ENCODE assay signal across 28 mouse cellular contexts in the genomic region with DNA sequence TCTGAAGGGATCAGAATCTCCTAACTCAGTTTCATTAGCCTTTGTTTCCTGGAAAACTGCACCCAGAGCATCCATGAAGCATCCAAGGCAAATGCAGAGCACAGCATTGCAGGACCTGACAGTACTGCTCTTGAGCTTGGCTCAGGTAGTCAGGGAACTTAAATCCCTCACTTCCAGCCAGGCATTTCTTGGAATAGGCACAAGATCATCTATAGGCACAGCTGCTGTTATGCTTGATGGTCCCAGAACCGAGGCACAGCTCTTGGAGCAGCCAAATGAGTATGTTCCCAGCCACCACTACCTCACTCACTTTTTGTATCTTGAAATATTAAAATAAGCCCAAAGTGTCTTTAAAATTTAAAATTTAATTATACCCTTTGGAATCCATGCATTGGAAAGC. TPM values are rescaled to one million over a fixed set of nuclear protein-coding genes. Genes with fewer than 3 reads are reported as not detected.
DNase-seq lines count a peak whose midpoint lies in the region; ATAC-seq and TF ChIP-seq lines count a peak whose summit lies in the region.
"Had no signal": no experiment of that assay in that cellular context is flagged by ENCODE, and none has a peak within 500 bp of the region (broad histone marks: within the 10 kb centered on the region; RNA-seq: fewer than 3 reads in every experiment).

No protein-coding gene starts in this region.

- no peaks in the 10 kb centered on the region for H3K36me3 ChIP-seq in forebrain, embryonic 15.5 days
- no peaks in the 10 kb centered on the region for H3K36me3 ChIP-seq in forebrain, embryonic 10.5 days (replicated peaks)
- no peaks in the 10 kb centered on the region for H3K36me3 ChIP-seq in forebrain, postnatal 0 days (ENCODE audit: insufficient read depth)
- H3K36me3 ChIP-seq in forebrain, embryonic 13.5 days (ENCODE audit: poor library complexity, severe bottlenecking), result no peaks in the 10 kb centered on the region
- H3K36me3 ChIP-seq: embryonic facial prominence, embryonic 10.5 days; embryonic facial prominence, embryonic 12.5 days had no signal

- H3K4me1 ChIP-seq in forebrain, embryonic 15.5 days, result no peaks in the 10 kb centered on the region
- no peaks in the 10 kb centered on the region for H3K4me1 ChIP-seq in forebrain, embryonic 10.5 days
- no peaks in the 10 kb centered on the region for H3K4me1 ChIP-seq in forebrain, postnatal 0 days (ENCODE audit: insufficient read depth)
- H3K4me1 ChIP-seq in forebrain, embryonic 13.5 days, result no peaks in the 10 kb centered on the region
- H3K4me1 ChIP-seq: embryonic facial prominence, embryonic 10.5 days; embryonic facial prominence, embryonic 12.5 days had no signal

- no peak overlapping the region for H3K4me2 ChIP-seq in forebrain, embryonic 15.5 days (replicated peaks)
- H3K4me2 ChIP-seq in forebrain, postnatal 0 days (ENCODE audit: low read depth), result no peak overlapping the region
- no peak overlapping the region for H3K4me2 ChIP-seq in forebrain, embryonic 13.5 days
- H3K4me2 ChIP-seq: embryonic facial prominence, embryonic 12.5 days had no signal

- DNase-seq in forebrain, embryonic 10.5 days (ENCODE audit: extremely low spot score, low spot score), result no peak
- DNase-seq in forebrain, postnatal 0 days, result peak; percentile 10
- peak; percentile 4 for DNase-seq in MN1 (ENCODE audit: low spot score)
- DNase-seq in brain, adult 2 months (ENCODE audit: low read depth, low spot score), result peak; percentile 41
- no peak for DNase-seq in gastrocnemius, postnatal 10 days
- no peak for DNase-seq in adrenal gland, adult 18-20 months (ENCODE audit: low spot score in 2 of 2)
- DNase-seq: adrenal gland, adult 2 months; adrenal gland, postnatal 10 days; adrenal gland, postnatal 25 days; cerebellum, adult 11 months; cerebellum, adult 18-20 months; cerebellum, adult 8-10 months; cerebellum, adult 9-11 months; cerebellum, postnatal 14 days; cerebellum, postnatal 36 days; embryo, embryonic 11 days; gastrocnemius, postnatal 25 days had no signal

- peak overlapping the region; percentile 41 for H3K27ac ChIP-seq in forebrain, embryonic 15.5 days (replicated peaks)
- no peak overlapping the region for H3K27ac ChIP-seq in forebrain, embryonic 10.5 days
- H3K27ac ChIP-seq in forebrain, postnatal 0 days (ENCODE audit: low read depth, low read length), result no peak overlapping the region
- H3K27ac ChIP-seq in forebrain, embryonic 13.5 days, result no peak overlapping the region
- H3K27ac ChIP-seq: embryonic facial prominence, embryonic 10.5 days; embryonic facial prominence, embryonic 12.5 days had no signal

- no peak overlapping the region for H3K9ac ChIP-seq in forebrain, embryonic 15.5 days (replicated peaks)
- H3K9ac ChIP-seq in forebrain, postnatal 0 days, result no peak overlapping the region
- H3K9ac ChIP-seq in forebrain, embryonic 13.5 days, result no peak overlapping the region
- H3K9ac ChIP-seq: embryonic facial prominence, embryonic 12.5 days had no signal

- 74% methylated on average over 1 of the region's 1 CpGs for WGBS in forebrain, embryonic 15.5 days
- 70% methylated on average over 1 of the region's 1 CpGs for WGBS in forebrain, embryonic 10.5 days
- 58% methylated on average over 1 of the region's 1 CpGs for WGBS in forebrain, postnatal 0 days
- WGBS in forebrain, embryonic 13.5 days, result 70% methylated on average over 1 of the region's 1 CpGs

- H3K27me3 ChIP-seq in forebrain, embryonic 15.5 days, result no peaks in the 10 kb centered on the region
- no peaks in the 10 kb centered on the region for H3K27me3 ChIP-seq in forebrain, embryonic 10.5 days (ENCODE audit: poor library complexity, severe bottlenecking)
- no peaks in the 10 kb centered on the region for H3K27me3 ChIP-seq in forebrain, postnatal 0 days (ENCODE audit: insufficient read depth, low read length)
- H3K27me3 ChIP-seq in forebrain, embryonic 13.5 days, result no peaks in the 10 kb centered on the region
- H3K27me3 ChIP-seq: embryonic facial prominence, embryonic 12.5 days had no signal

- no peak for TF ChIP-seq CTCF in forebrain, postnatal 0 days (IDR thresholded peaks at IDR 0.05; ENCODE audit: low read depth)

- H3K4me3 ChIP-seq in forebrain, embryonic 15.5 days, result no peak overlapping the region
- no peak overlapping the region for H3K4me3 ChIP-seq in forebrain, embryonic 10.5 days
- H3K4me3 ChIP-seq in forebrain, postnatal 0 days (ENCODE audit: low read depth, low read length), result no peak overlapping the region
- H3K4me3 ChIP-seq in forebrain, embryonic 13.5 days, result no peak overlapping the region
- H3K4me3 ChIP-seq: embryonic facial prominence, embryonic 10.5 days; embryonic facial prominence, embryonic 12.5 days had no signal

- ATAC-seq in forebrain, embryonic 15.5 days (replicated peaks), result peak; percentile 48; the same call in 1 of the 2 replicates
- no peak for ATAC-seq in forebrain, postnatal 0 days
- no peak for ATAC-seq in forebrain, embryonic 13.5 days
- ATAC-seq: activated CD4-positive, CD25-positive, alpha-beta regulatory T cell, adult 4 months; Patski had no signal

- no peaks in the 10 kb centered on the region for H3K9me3 ChIP-seq in forebrain, embryonic 15.5 days
- H3K9me3 ChIP-seq in forebrain, embryonic 10.5 days, result no peaks in the 10 kb centered on the region
- H3K9me3 ChIP-seq in forebrain, postnatal 0 days (ENCODE audit: low read length), result no peaks in the 10 kb centered on the region
- no peaks in the 10 kb centered on the region for H3K9me3 ChIP-seq in forebrain, embryonic 13.5 days (replicated peaks)
- H3K9me3 ChIP-seq: embryonic facial prominence, embryonic 10.5 days; embryonic facial prominence, embryonic 12.5 days had no signal

RNA-seq across cellular contexts. Expression of gene 5730522E02Rik, which starts 19.3 kb away (rescaled TPM):
- 23.4 and 24.3 TPM in 2 replicates for polyA plus RNA-seq in forebrain, embryonic 15.5 days (2015; fragmentation: Nextera tagmentation; extraction: Ambion mirVana)
- 4.5 and 4.9 TPM in 2 replicates for polyA plus RNA-seq in forebrain, embryonic 10.5 days (2016; fragmentation: Nextera tagmentation; extraction: Ambion mirVana)
- total RNA-seq in forebrain, postnatal 0 days (2014; rRNA removed), result 10.4 and 17.5 TPM in 2 replicates
- 14.5 and 16.7 TPM in 2 replicates for polyA plus RNA-seq in forebrain, postnatal 0 days (2015; fragmentation: Nextera tagmentation; extraction: Ambion mirVana)
- polyA plus RNA-seq in forebrain, embryonic 13.5 days (2015; fragmentation: Nextera tagmentation; extraction: Ambion mirVana), result 15.9 and 17.1 TPM in 2 replicates
- total RNA-seq in gastrocnemius, postnatal 10 days (2021), result not detected
- total RNA-seq in adrenal gland, adult 18-20 months (2021), result under 1 TPM in 1 of 2 experiments, not detected in 1; 0.30 TPM
- total RNA-seq: common myeloid progenitor, adult 5-6 weeks; gastrocnemius, adult 18-20 months; gastrocnemius, adult 8-10 months; gastrocnemius, postnatal 25 days; MEL had no signal
- polyA plus RNA-seq: activated CD4-positive, CD25-positive, alpha-beta regulatory T cell, adult 4 months; C2C12; Patski had no signal

Comparison
In these comparisons a context has a peak if more than half of its experiments do, and no peak if none do; other contexts are left out.
1. DNase-seq: peak in forebrain, postnatal 0 days (single experiment), MN1 (single experiment) and brain, adult 2 months (single experiment); none in forebrain, embryonic 10.5 days (single experiment), gastrocnemius, postnatal 10 days (single experiment) and adrenal gland, adult 18-20 months (0 of 2).